Mouse (Mus musculus): ENCODE data around the gene Rrp8.

Rrp8 gene

DNA sequence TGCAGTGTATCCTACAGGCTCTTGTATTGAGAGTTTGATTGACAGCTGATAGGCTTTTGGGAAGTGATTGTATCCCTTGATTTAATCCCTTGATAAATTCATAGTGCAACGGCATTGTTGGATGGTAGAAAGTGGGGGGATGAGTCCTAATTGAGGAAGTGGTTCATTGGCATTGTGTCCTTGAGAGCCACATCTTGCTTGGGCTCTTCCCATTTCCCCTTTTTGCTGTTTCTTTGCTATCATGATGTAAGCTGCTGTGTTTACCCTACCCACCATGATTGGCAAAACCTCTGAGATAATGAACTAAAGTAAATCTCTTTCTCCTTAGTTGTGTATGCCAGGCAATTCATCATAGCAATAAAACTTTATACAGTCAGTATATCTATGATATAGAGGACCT lies 46.3 kb downstream of the Rrp8 start:
- DNase-seq: no peak

- no peak for DNase-seq
Observed at GRCm38 (mm10) chr7:105685541-105686197, 51.5 kb downstream of the Rrp8 start.
